Mouse (Mus musculus) kidney, adult 8-10 months (tissue): ENCODE results near the gene Hibch.
A peak's percentile ranks its signal among the peaks of the same experiment; 100 is the strongest.
"Not testable (repeated sequence)": the region's sequence is repeated elsewhere in the genome, so short reads cannot be mapped to it uniquely, and the experiment has no call there.

Experiments used
- DNase-seq, 2 experiments: peaks; one replicate each; pipeline ENCODE4 v3.0.0; 2022

Gene Hibch

DNA sequence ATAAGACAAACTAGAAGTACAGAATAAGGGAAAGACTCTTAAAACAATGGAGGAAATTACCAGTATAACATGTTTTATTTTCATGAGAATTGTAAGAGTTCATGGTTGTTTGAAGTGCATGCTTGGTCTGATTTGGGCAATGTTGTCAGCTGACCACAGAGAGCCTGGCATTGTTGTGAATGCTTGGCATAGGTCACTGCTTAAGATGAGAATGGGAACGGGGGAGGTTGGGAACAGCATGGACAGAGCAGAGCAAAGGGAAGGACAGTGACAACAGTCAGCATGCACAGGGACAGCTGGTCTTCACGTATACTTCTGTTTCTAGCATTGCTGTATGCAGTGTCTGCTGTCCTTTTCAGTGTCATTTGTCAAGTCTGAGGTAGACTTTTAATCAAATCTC lies 39.5 kb downstream of the Hibch start:
- DNase-seq = no peak

DNA sequence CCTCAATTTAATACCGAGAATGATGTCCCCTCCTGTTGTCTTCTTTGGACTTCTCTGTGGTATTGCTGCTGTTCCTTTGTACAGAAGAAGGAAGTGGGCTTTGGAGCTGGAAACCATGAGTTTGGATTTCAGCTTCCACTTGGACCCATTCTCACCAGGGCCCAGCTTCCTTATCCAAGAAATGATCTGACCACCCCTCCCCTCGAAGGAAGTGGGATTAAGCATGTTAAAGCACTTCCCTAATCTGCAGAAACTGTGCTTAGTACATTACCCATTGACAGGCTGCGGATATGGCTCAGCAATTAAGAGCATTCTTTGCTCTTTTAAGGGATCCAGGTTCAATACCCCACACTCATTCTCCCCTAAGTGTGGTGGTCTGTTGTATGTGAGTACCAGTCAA lies 65.1 kb downstream of the Hibch start:
- DNase-seq = no peak

- no peak for DNase-seq
Observed at GRCm38 (mm10) chr1:52916655-52917054, 71.9 kb downstream of the Hibch start.

GRCm38 (mm10) chr1:52918897-52919296 lies 74.2 kb downstream of the Hibch start:
- not testable (repeated sequence) for DNase-seq

- DNase-seq = not testable (repeated sequence)
Observed at GRCm38 (mm10) chr1:52924482-52924881, 79.8 kb downstream of the Hibch start.

GRCm38 (mm10) chr1:52934494-52934893 lies 89.8 kb downstream of the Hibch start:
- DNase-seq = no peak

DNA sequence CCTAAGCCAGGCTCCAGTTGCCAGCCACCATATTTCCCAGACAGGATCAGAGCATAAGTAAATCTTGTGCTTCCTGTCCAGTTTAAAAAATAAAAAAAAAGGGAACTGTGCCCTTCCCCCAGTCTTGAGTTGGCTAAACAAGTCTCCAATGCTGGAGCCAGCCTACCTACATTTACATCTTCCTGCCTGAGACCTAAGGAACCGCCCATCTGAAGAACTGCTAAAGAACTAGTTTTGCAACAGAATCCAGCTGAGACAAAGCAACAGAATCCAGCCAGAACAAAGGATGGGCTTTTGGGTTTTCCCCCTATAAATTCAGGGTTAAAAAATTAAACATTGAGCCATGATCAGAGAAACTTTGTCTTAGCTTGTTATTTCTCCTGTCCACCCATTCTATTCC lies 94.3 kb downstream of the Hibch start:
- DNase-seq = no peak

- no peak for DNase-seq
Observed at GRCm38 (mm10) chr1:52947895-52948294, 103.2 kb downstream of the Hibch start.

DNA sequence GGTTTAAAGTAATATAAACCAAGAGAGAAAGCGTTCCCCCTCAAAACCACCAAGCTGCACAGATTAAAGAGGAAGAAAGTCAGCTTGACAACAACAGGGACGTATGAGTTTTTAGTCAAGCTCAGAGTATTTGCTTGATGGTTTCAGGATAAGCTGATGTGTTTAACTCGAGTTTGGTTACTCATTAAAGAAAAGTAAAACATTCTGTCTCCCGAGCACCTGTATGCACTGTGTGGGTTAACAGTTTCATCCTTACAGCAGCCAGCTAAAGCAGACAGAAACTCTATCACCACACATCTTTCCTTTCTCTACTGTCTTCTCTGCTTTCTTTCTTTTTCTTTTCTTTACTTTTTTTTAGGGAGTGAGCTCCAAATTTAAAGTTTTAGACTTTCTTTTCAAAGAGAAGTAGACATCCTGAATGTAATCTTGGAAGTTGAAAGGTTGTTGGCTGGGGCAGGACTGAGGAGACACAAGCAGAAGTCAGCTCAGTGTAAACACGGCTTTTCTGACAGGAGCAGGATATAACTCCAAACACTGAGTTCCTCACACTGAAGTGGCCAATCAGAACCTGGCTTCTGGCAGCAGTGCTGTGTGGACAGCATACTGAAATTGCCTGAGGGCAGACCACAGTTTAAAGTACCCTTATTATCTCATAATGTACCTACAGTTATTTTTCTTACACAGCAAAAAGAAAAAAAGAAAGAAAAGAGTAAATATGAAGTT lies 106.6 kb downstream of the Hibch start:
- no peak for DNase-seq

- no peak for DNase-seq
Observed at GRCm38 (mm10) chr1:52952143-52952542, 107.4 kb downstream of the Hibch start.

- peak; percentile 15 to 28 for DNase-seq
Observed at GRCm38 (mm10) chr1:52952551-52953397, 108.0 kb downstream of the Hibch start.

- DNase-seq = no peak
Observed at GRCm38 (mm10) chr1:52953548-52953947, 108.8 kb downstream of the Hibch start.

- no peak for DNase-seq
Observed at GRCm38 (mm10) chr1:52954456-52954855, 109.7 kb downstream of the Hibch start.

GRCm38 (mm10) chr1:52955102-52955501 lies 110.4 kb downstream of the Hibch start:
- DNase-seq = peak in 1 of 2 experiments; percentile 45

- DNase-seq = no peak
Observed at GRCm38 (mm10) chr1:52956746-52957145, 112.0 kb downstream of the Hibch start.

- no peak for DNase-seq
Observed at GRCm38 (mm10) chr1:52960191-52960590, 115.5 kb downstream of the Hibch start.

DNA sequence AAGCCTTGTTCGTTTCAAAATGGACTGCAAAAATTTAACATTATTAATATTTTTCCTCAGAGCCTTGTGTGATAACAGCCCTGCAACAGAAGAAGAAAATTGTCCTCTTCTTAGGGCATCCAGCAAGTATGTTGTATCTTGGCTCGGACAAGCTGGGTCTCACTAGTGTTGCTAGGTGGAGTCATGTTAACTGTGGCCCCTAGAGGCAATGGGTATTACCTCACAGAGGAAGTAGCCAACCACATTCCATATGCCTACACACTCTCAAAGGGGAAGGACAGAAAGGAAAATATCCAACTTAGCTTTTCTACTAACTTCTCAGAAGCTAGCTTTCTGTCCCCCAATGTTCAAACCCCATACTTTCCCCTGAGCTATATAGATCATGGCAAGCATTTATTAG lies 118.4 kb downstream of the Hibch start:
- no peak for DNase-seq

DNA sequence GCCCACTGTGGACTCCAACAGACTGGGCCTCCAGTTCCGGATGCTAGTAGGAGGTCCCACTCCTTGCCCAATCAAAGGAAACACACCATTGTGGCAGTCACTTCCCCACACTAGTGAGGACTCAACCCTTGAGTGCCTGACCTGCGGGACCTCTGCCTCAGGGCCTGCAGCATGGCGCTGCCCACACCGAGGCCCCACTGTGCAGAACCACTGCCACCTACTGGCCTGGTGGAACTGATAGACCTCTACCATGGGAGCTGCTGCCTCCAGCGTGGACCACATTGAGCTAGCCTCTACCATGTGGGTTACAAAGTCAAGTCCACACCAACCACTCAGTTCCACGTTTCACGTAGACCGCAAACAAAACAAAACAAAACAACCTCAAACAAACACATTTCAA lies 119.9 kb downstream of the Hibch start:
- DNase-seq = no peak
